Mouse (Mus musculus) bone marrow macrophage, adult 2 months (primary cell): ENCODE measurements around the gene Zfp366.

ENCODE experiments used
- CTCF ChIP-seq: IDR thresholded peaks from 2 replicates; pipeline ENCODE4 v1.5.1; 2012; ENCODE audit warnings: low read depth, mild to moderate bottlenecking, low read length, moderate library complexity
- POLR2A ChIP-seq: IDR thresholded peaks from 2 replicates; pipeline ENCODE4 v1.6.1; 2012; ENCODE audit warnings: mild to moderate bottlenecking, low read depth, low read length, borderline replicate concordance

GRCm38 (mm10) chr13:99236222-99236621, 51.6 kb downstream of the Zfp366 start:
- TF ChIP-seq POLR2A (no peak), CTCF (no peak)
